Mouse (Mus musculus): ENCODE measurements around the gene Ppip5k2. TPM values are rescaled to one million over a fixed set of nuclear protein-coding genes. Genes with fewer than 3 reads are reported as not detected.

Ppip5k2 gene
- total and polyA plus RNA-seq, 2 experiments, result 5.2 to 34.3 TPM

GRCm38 (mm10) chr1:97660687-97661405 lies 109.4 kb downstream of the Ppip5k2 start:
- WGBS, result under 1% methylated on average over 92 of the region's 93 CpGs
- Histone ChIP-seq H3K9ac (ENCODE audit: low read depth, low read length) (peak overlapping the region; percentile 92), H3K36me3 (ENCODE audit: control insufficient read depth, insufficient read depth, low read length) (no peaks in the 10 kb centered on the region), H3K4me1 (ENCODE audit: control insufficient read depth, insufficient read depth, low read length) (peaks cover 10% of the 10 kb centered on the region), H3K4me3 (ENCODE audit: insufficient read depth, low read depth, low read length) (peak overlapping the region; percentile 93), H3K27me3 (ENCODE audit: control insufficient read depth, insufficient read depth, low read length) (no peaks in the 10 kb centered on the region), H3K27ac (replicated peaks; ENCODE audit: insufficient read depth, low read depth, low read length) (peak overlapping the region; percentile 78), H3K79me2 (ENCODE audit: control insufficient read depth, insufficient read depth, low read length) (peaks cover 8% of the 10 kb centered on the region; the same call in 1 of the 2 replicates)
- DNase-seq (ENCODE audit: extremely low read depth, low read depth, low spot score), result peak; percentile 79
- TF ChIP-seq POLR2A (IDR thresholded peaks at IDR 0.05; ENCODE audit: extremely low read depth, insufficient read depth, low read length), result 0 out of 2 replicates have a peak, but pooled peaks have one; percentile 23
- peak; percentile 50 for TF ChIP-seq CTCF (IDR thresholded peaks at IDR 0.05; ENCODE audit: low read depth, low read length)

GRCm38 (mm10) chr1:97659405-97659804 lies 110.8 kb downstream of the Ppip5k2 start:
- Histone ChIP-seq H3K27ac (replicated peaks; ENCODE audit: insufficient read depth, low read depth, low read length) (no peak overlapping the region), H3K27me3 (ENCODE audit: control insufficient read depth, insufficient read depth, low read length) (no peaks in the 10 kb centered on the region), H3K36me3 (ENCODE audit: control insufficient read depth, insufficient read depth, low read length) (no peaks in the 10 kb centered on the region), H3K4me3 (ENCODE audit: insufficient read depth, low read depth, low read length) (no peak overlapping the region), H3K79me2 (ENCODE audit: control insufficient read depth, insufficient read depth, low read length) (peaks cover 15% of the 10 kb centered on the region; the same call in 1 of the 2 replicates), H3K9ac (ENCODE audit: low read depth, low read length) (no peak overlapping the region), H3K4me1 (ENCODE audit: control insufficient read depth, insufficient read depth, low read length) (peaks cover 12% of the 10 kb centered on the region)
- 67% methylated on average over 7 of the region's 7 CpGs for WGBS
- TF ChIP-seq CTCF (IDR thresholded peaks at IDR 0.05; ENCODE audit: low read depth, low read length) (no peak), POLR2A (IDR thresholded peaks at IDR 0.05; ENCODE audit: extremely low read depth, insufficient read depth, low read length) (no peak)
- DNase-seq (ENCODE audit: extremely low read depth, low read depth, low spot score), result no peak

DNA sequence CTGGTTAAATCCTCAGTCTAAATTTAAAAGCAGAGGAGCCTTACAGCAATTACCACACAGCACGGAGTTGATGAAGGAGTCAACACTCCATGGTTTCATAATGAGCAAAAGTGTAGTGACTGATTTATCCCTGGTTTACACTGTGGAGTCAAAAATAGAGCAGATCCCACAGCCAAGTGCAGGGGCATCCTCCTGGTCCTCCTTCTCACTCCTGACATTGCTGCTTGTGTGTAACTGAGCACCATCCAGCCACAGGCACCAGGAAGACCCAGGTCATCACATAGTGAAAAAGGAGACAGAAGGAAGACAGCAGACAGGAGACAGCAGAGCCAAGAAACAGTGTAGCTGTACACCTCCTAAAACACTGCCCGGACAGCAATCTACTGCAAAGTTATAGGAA lies 112.4 kb downstream of the Ppip5k2 start:
- no peak overlapping the region for H3K27ac ChIP-seq (replicated peaks; ENCODE audit: insufficient read depth, low read depth, low read length)
- H3K4me1 ChIP-seq (ENCODE audit: control insufficient read depth, insufficient read depth, low read length), result peaks cover 12% of the 10 kb centered on the region
- H3K4me3 ChIP-seq (ENCODE audit: insufficient read depth, low read depth, low read length), result no peak overlapping the region
- DNase-seq (ENCODE audit: extremely low read depth, low read depth, low spot score), result no peak
- 0 out of 2 replicates have a peak overlapping the region, but pooled peaks have one; percentile 8 for H3K9ac ChIP-seq (ENCODE audit: low read depth, low read length)
- H3K27me3 ChIP-seq (ENCODE audit: control insufficient read depth, insufficient read depth, low read length), result no peaks in the 10 kb centered on the region
- TF ChIP-seq CTCF (IDR thresholded peaks at IDR 0.05; ENCODE audit: low read depth, low read length), result no peak
- no peak for TF ChIP-seq POLR2A (IDR thresholded peaks at IDR 0.05; ENCODE audit: extremely low read depth, insufficient read depth, low read length)
- H3K79me2 ChIP-seq (ENCODE audit: control insufficient read depth, insufficient read depth, low read length), result peaks cover 15% of the 10 kb centered on the region; the same call in 1 of the 2 replicates
- H3K36me3 ChIP-seq (ENCODE audit: control insufficient read depth, insufficient read depth, low read length), result no peaks in the 10 kb centered on the region; the same call in 1 of the 2 replicates
- WGBS, result 52% methylated on average over 2 of the region's 2 CpGs

- DNase-seq (ENCODE audit: extremely low read depth, low read depth, low spot score), result peak; percentile 84
- Histone ChIP-seq H3K9ac (ENCODE audit: low read depth, low read length) (no peak overlapping the region), H3K4me1 (ENCODE audit: control insufficient read depth, insufficient read depth, low read length) (peaks cover 12% of the 10 kb centered on the region), H3K79me2 (ENCODE audit: control insufficient read depth, insufficient read depth, low read length) (peaks cover 15% of the 10 kb centered on the region; the same call in 1 of the 2 replicates), H3K27me3 (ENCODE audit: control insufficient read depth, insufficient read depth, low read length) (no peaks in the 10 kb centered on the region), H3K4me3 (ENCODE audit: insufficient read depth, low read depth, low read length) (no peak overlapping the region), H3K36me3 (ENCODE audit: control insufficient read depth, insufficient read depth, low read length) (no peaks in the 10 kb centered on the region; the same call in 1 of the 2 replicates), H3K27ac (replicated peaks; ENCODE audit: insufficient read depth, low read depth, low read length) (no peak overlapping the region)
- TF ChIP-seq POLR2A (IDR thresholded peaks at IDR 0.05; ENCODE audit: extremely low read depth, insufficient read depth, low read length) (no peak), CTCF (IDR thresholded peaks at IDR 0.05; ENCODE audit: low read depth, low read length) (no peak)
- 9% methylated on average over 2 of the region's 2 CpGs for WGBS
Observed at GRCm38 (mm10) chr1:97657201-97657600, 113.0 kb downstream of the Ppip5k2 start.

Other genes with a start within 250 kb of the Ppip5k2 start
- gene D1Ertd622e, start 108.3 kb downstream of the Ppip5k2 start, total RNA-seq (2014; rRNA removed), result 14.0 and 17.0 TPM in 2 replicates
- gene D1Ertd622e, start 108.3 kb downstream of the Ppip5k2 start, polyA plus RNA-seq (2012; rRNA removed), result 8.6 and 9.2 TPM in 2 replicates
- gene Gin1, start 239 bp downstream of the Ppip5k2 start, total RNA-seq (2014; rRNA removed), result 8.3 and 9.9 TPM in 2 replicates
- 1.4 and 1.9 TPM in 2 replicates for gene Gin1, start 239 bp downstream of the Ppip5k2 start, polyA plus RNA-seq (2012; rRNA removed)